Mouse (Mus musculus): ENCODE data around the gene Atxn1.

Atxn1 gene

DNA sequence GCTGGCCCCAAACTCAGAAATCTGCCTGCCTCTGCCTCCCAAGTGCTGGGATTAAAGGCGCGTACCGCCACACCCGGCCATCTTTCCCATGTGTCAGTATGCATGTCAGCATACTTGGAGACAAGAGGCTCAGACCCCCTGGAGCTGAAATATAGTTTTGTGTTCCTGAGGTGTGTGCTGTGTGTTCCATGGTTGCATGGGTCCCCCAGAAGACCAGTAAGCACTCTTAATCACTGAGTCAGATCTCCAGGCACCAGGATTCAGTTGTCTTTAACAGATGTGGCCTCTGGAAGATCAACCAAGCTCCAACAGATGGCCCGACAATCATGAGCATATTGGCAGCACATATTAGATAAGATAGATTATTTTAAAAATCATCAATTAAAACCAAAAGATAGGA is 62.4 kb downstream of the Atxn1 start:
- no peak for DNase-seq (ENCODE audit: extremely low read depth, low read depth, low spot score)

DNA sequence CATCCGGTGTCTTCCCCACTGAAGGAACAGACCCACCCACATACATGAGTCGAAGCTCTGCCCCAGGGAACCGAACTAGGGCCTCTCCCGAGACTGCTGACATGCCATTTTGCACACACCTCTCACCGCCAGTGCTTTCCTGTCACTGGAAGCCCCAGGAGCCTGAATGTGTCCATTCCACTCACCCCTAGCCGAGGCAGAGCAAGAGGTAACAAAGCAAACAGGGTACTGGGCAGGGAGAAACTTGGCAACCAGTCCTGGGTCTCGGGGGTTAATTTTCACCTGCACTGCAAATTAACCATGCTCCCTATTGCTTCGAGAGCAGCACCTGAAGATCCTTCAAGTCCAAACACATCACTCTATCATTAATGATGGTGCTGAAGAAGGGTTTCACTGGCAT is 64.0 kb downstream of the Atxn1 start:
- no peak for DNase-seq (ENCODE audit: extremely low read depth, low read depth, low spot score)

DNA sequence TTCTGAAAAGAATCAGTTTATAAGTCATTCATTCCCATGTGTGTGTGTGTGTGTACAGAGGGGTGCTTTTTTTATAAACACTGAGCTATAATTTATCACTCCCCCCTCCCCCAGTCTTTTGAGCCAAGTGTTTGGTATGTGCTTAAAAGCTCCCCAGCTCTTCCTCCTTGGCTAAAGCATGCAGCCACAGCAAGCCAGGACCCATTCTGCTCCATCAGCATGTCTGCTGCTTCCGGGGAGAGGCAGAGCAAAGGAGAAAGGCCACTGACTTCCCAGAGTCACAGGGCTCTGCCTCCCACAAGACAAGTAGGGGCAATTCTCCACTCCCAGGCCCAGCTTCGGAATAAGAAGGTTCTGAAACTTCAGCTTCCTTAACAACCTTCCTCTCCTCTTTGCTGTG is 67.2 kb downstream of the Atxn1 start:
- no peak for DNase-seq (ENCODE audit: extremely low read depth, low read depth, low spot score)

DNA sequence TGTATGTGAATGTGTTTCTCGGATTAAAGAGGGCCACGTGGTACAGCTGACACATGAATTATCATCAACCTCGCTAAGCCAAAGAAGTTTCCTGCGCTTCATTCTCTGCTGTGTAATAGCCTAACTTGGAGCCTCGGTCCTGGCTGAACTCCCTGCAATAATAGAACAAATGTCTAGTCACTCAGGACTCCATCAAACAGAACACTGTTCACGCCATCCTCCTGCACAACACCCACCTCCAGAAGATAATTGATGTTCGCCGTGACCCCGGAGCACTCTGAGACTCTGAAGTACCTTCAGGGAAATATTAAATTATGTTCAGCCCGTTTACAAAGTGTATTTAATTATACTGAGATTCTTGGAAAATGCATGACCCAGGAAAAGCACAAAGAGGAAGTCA is 70.0 kb downstream of the Atxn1 start:
- DNase-seq (ENCODE audit: extremely low read depth, low read depth, low spot score) = no peak

DNA sequence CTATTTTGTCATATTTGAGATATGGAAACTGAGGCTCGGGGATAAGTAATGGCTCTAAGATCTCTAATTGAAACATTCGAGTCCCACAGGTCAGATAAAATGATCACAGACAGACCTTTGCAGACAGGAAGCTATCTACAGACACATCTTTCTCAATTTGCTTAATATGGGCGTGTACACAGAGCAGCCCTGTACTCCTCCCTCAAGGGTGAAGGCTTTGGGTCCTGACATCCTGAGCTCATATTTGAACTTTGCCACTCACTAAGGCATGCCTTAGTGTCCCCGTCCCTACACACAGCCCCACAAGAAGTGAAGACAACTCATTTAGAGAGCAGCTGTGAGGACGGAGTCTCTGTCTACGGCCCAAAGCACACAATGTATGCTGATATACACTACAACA is 70.6 kb downstream of the Atxn1 start:
- DNase-seq (ENCODE audit: extremely low read depth, low read depth, low spot score) = no peak

DNA sequence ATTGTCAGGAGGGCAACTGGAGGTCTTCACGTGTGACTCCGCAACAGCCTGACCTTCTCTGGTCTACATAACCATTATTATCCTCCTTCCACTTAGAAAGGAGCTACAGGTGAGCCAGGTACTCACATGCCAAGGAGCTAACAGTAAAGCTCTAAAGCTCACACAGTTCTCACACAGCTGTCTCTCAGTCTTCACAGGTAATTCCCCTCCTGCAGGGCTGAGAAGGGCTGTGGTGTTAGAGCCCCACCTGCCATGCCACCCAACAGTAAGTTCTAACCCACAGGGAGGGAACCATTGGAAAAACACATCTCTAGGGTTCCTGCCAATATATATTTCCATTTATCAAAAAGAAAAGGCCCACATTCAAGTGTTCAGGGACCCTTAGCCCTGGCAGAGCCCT is 73.7 kb downstream of the Atxn1 start:
- DNase-seq (ENCODE audit: extremely low read depth, low read depth, low spot score) = no peak

DNA sequence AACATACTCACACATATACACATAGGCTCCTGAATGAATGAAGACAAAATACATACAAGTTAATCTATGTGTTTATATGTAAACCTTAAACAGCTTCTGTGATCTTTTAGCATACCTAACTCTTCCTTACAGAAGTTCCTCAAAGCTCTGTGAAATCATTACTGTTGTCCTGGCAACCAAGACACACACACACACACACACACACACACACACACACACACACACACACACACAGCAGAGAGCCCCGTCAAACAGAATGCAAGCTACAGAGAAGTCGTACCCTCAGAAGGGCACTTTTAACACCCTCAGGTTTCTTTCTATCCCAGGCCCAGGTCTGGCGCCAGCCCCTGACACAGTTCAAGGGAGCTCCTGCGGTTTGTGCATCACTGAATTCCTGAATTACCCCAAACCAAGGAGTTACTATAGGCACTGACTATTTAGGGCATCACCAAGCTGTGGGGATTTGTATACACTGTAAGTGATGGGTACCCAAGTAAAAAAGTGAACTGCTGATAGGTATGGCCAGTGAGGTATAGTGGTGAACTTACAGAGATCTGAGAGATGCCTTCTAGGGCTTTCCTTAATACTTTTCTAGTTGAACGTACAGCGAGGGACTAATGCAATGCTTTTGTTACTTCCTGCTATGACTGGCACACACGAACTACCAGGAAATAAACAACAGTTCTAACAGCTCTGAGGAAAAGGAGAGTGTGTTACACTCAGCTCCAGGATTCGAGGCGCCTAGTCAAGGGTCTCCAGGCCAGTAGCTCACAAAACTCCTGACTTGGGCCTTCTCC is 75.7 kb downstream of the Atxn1 start:
- no peak for DNase-seq (ENCODE audit: extremely low read depth, low read depth, low spot score)

DNA sequence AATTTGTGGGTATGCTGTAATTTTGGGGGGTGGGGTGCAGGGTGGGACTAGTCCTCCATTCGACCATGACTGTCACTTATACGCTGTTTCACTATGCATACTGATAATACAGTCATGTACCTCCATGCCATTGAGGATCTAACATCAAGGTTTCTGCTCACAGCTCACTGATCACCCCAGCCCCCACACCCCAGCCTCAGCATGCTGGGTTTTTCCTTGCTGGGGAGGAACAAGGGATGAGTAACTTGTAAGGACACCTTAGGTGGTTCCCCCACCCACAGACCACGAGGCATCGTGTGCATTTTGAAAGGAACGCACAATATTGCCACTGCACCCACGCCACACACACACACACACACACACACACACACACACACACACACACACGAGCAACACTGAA is 79.9 kb downstream of the Atxn1 start:
- DNase-seq (ENCODE audit: extremely low read depth, low read depth, low spot score) = no peak

DNA sequence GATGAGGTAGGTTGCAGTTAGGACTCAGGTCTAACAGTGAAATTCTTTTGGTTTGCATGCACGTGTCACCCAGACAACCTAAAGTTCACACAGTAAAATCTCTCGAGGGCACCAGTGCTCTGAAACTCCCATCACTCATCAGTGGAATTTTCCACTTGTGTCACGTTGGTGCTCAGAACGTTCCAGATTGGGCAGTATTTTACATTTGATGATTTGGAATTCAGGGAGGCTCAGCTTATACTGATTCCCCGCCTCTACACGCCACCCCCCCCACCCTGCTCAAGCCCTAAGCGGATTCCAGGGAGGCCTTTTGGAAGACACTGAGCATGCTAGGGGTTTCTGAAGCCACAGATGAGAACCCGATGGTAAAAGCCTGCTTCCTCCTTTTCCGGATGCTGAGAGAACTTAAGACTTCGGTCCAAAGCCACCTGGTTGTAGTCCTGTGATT is 81.0 kb downstream of the Atxn1 start:
- DNase-seq (ENCODE audit: extremely low read depth, low read depth, low spot score) = no peak

DNA sequence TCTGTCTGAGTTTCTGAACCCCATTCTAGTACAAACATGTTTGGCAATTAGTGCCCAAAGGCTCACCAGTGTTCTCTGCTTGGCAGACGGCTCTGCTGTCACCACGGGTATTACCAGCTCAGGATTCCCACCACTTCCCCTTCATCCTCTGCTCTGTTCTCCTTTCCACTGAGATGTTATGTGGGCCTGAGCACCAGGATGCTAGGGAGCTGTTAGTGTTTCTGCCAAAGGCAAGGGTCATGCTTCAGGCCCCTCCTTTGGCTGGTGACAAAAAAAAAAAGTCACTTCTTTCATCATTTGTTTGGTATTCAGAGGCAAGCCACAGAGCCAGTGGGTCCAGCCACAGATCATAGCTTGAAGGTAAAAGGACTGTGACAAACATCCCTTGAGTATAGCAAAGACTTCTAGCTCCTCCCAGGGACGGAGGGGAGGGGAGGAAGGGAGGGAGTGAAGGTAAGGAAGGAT is 81.8 kb downstream of the Atxn1 start:
- DNase-seq (ENCODE audit: extremely low read depth, low read depth, low spot score) = no peak

DNA sequence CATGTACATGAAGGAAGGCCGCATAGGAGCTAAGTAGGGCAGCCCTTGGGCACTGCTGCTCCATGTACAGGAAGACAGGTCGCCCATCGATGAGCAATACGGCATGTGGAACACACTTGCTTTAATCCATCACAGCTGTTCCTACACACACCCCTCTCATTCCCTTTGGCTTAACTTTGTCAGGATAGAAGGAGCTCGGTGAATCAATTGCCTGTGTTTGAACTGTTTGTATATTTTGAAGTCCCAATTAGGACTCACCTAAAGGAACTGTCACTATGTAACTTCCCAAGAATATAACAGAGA is 84.3 kb downstream of the Atxn1 start:
- DNase-seq (ENCODE audit: extremely low read depth, low read depth, low spot score) = no peak

DNA sequence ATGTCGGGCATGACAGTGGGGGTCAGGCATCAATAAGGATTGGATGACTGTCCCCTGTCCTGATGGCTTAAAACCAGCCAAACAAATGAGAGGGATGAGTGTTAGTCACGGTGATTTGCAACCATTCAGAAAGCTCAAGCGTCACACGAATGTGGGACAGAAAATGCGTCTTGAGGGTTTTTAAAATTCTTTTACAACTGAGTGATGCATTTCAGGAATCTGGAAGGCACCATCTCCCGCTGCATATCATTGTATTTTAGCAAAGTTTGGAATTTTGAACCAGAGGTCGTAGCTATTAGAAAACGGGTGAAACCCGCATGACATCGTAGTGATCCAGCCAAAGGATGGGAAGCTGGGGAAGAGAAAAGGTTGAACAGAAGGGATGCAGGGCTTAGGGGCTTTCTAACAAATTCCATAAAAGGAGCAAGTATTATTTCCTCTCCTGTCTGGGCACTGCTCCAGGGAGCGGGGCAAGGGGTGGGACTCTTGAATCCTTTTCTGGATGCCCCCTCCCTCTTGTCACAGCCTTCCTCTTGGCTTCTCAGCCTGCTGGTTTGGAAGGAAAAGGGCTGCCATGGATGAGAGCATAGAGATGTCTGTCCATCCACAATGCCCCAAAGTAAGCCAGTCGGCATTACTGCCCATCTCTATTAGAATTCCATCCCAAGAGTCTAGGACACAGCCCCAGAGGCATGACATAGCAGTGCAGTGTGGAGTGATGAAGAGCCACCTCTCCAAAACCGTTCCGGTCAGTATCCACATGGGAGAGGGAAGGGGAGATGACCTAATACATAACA is 84.9 kb downstream of the Atxn1 start:
- no peak for DNase-seq (ENCODE audit: extremely low read depth, low read depth, low spot score)

DNA sequence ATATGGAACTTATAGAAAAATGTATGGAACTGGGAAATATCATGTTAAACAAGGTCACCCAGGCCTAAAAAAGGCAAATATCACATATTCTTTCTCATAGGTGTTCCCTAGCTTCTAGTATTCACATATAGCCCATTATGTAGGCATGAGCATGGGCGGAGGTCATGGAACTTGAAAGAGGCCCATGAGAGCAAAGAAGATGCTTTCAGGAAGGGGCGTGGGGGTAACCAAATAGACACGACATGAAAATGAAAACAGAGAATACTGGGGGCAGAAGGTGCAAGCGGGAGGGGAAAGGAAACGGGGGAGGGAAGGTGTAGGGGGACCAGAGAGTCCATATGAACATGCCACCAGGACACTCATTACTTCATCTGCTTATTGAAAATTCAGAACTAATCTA is 87.9 kb downstream of the Atxn1 start:
- no peak for DNase-seq (ENCODE audit: extremely low read depth, low read depth, low spot score)

DNA sequence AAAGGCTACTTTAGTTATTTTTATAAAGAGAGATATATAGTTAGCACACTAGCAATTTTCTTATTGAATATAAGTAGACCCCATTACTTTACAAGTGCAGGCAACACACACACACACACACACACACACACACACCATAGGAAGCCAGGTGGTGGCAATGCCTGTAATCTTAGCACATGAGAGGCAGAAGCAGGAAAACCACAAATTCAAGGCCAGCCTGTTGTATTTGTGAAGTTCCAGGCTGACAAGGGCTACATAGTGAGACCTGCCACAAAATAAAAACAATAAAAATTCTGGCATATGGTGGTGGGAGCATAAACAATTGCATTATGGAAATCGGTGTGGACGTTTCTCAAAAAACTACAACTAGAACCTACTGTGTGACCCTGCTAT is 88.4 kb downstream of the Atxn1 start:
- no peak for DNase-seq (ENCODE audit: extremely low read depth, low read depth, low spot score)

DNA sequence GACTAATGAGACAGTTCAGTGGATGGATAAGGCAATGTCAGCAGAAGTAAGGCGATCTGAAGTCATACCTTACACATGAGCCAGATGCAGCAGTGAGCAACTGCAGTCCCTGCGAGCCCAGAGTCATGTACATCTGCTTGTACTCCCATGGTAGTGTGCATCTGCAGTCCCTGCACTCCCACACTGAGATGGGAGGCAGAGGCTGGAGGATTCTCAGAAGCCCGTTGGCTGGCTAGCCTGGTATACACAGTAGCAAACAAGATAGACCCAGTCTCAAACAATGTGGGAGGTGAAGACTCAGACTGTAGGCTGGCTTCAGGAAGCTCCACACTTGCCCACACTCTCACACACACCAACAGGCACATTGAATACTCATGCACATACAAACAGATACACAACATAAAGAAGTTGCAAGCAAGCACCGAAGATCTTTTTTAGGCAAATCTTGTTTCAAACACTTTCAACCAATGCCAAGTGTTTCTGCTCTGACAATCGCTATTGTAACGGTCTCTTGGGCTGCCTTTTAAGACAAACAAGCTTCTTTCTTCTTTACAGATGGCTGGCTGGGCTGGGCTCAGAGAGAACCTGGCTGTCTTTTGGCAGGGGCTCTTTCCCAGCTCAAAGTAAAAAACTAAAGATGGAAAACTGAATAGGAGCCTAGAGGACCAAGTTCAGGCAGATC is 89.0 kb downstream of the Atxn1 start:
- no peak for DNase-seq (ENCODE audit: extremely low read depth, low read depth, low spot score)

DNA sequence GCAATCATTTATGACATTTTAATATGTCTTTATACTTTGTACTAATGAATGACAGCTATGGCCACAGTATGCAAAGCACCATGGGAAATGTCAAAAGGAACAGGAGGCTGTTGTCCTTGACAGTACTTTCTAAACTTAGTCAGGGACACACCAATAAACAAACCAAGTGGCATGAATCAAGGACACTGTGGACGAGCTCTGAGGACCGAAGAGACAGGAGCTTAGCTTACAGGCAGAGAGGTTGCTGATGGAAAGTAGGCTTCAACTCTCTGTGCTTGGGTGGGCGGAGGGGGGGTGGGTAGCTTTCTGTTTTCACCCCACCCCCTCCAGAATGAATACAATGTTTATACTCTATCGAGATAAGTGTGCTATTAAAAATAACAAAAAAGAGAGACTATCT is 90.6 kb downstream of the Atxn1 start:
- DNase-seq (ENCODE audit: extremely low read depth, low read depth, low spot score) = no peak

DNA sequence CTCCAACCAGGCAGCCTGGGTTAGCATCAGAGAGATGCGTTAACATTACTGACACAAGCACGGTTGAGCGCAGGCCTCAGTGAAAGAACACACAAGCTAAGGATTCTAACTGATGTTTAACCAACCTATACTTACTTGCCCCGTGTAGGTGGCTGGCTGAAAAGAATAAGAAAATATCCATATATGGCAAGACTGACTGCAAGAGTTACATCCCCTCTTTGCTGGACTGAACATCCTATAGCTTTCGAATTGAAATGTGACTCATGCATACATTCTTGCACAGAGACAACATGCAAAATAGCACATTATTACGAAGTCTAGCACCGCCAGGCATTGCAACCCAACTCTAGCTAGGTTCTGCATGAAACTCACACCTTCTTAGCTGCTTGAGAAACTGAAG is 91.8 kb downstream of the Atxn1 start:
- DNase-seq (ENCODE audit: extremely low read depth, low read depth, low spot score) = no peak

DNA sequence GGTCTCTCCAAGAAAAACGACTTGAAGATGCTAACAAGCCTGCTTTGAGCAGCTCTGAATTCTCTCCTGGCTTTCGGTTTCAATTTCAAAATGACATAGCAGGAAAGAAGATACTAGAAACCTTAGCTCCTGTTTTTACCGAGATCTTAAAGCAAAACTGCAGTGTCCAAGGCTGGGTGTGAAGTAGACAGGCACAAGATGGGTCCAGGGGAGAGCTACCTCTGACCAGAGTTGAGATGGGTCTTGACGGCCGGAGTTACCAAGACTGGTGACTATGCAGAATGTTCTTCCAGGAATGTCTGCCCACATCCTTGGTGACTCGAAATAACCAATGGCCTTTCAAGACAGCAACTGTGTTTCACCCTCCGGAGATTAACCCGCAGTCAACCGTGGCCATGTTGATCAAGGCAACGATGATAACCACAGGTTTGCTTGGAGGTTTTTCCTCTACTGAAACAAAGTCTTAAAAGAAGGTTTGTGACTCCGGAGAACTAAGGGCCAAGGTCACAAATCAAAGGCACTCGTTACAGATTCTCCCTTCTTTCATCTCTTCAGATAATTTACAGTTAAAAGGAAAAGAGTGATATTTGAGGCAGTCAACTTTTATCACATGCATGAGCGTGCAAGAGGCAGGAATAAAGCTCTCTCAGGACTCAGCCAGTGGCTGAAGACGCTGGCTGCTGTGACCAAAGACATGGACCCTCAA is 92.6 kb downstream of the Atxn1 start:
- DNase-seq (ENCODE audit: extremely low read depth, low read depth, low spot score) = no peak

DNA sequence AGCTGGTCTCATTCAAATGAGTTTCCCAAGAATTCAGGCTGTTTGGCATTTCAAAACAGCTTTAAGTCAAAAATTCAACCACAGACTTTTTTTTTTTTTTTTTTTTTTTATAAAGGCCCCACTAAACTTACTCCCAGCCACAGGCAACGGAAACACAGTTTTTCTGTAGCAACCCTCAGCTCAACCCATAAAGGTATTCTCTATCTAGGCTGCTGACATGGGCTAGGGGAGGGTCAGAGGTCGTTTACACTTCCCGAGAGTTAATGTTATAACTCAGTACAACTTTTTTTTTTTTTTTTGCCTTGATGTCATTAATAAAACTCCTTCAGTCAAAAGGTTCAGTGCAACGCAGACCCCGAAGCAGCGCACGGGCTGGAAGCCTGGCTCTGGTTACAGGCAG is 93.3 kb downstream of the Atxn1 start:
- no peak for DNase-seq (ENCODE audit: extremely low read depth, low read depth, low spot score)

DNA sequence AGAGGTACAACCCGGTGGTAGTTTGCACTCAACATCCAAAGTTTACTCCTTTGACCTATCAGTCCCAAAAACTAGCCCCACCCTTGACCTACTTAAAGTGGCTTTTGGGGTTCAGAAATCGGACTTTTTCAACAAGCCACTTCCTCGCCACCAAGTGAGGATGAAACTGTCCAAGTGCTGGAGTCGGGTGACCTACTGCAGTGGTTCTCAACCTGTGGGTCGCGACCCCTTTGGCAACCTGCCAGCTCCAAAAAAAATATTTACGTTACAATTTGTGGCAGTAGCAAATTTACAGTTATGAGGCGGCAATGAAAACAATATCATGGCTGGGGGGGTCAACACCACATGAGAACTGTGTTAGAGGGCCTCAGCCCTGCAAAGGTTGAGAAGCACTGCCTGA is 95.9 kb downstream of the Atxn1 start:
- DNase-seq (ENCODE audit: extremely low read depth, low read depth, low spot score) = no peak

DNA sequence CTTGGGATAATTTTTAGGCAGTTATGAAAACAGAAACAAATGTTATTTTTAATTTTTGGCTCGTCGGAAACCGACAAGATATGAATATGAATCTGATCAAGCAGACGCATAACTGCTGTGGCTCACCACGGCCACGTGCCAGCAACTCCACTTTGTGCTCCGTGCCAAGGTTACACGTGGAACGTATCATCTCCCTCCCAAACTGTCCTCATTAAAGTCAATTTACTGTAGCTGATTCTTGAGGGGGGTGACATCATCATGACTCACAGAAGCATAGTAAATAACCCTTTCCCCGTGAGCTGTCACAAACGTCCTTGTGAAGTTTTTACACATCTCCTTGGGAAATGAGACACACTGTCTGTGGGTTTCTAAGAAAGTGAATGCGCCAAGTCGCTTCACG is 97.5 kb downstream of the Atxn1 start:
- no peak for DNase-seq (ENCODE audit: extremely low read depth, low read depth, low spot score)

Data from fat pad, adult 2 months (tissue).